Mouse (Mus musculus) midbrain, postnatal 0 days (tissue): Measurements from ENCODE around the gene Arhgef5. TPM values are rescaled to one million over a fixed set of nuclear protein-coding genes. Genes with fewer than 3 reads are reported as not detected.

Experiments
- ATAC-seq: fragments of 200-750 bp; cut with Nextera tagmentation; 2 replicates; pipeline ENCODE4 v1.8.0; 2017; ENCODE audit warnings: moderate number of reproducible peaks, mild to moderate bottlenecking, moderate TSS enrichment, moderate library complexity; ENCODE audit not compliant: low FRiP score
- DNase-seq: peaks from one replicate; pipeline ENCODE4 v3.0.0-alpha.2; 2015; ENCODE audit warnings: low spot score
- H3K27ac ChIP-seq: fragments of 300-500 bp; sonication (generic); 2 replicates; pipeline ENCODE4 v1.5.1; 2014; ENCODE audit warnings: low read depth, mild to moderate bottlenecking, low read length, mixed read lengths
- H3K27me3 ChIP-seq: fragments of 300-500 bp; sonication (generic); 2 replicates; pipeline ENCODE4 v1.6.1; 2014; ENCODE audit warnings: low read length, control low read depth, mixed read lengths; ENCODE audit not compliant: insufficient read depth
- H3K36me3 ChIP-seq: fragments of 300-500 bp; sonication (generic); 2 replicates; pipeline ENCODE4 v1.6.1; 2014; ENCODE audit warnings: low read length, control low read depth, mixed read lengths; ENCODE audit not compliant: insufficient read depth
- H3K4me1 ChIP-seq: fragments of 300-500 bp; sonication (generic); 2 replicates; pipeline ENCODE4 v1.6.1; 2014; ENCODE audit warnings: mild to moderate bottlenecking, control low read depth, antibody characterized with exemption, low read length, mixed read lengths; ENCODE audit not compliant: insufficient read depth
- H3K4me2 ChIP-seq: fragments of 300-500 bp; sonication (generic); 2 replicates; pipeline ENCODE4 v1.6.1; 2014; ENCODE audit warnings: low read depth, mild to moderate bottlenecking, low read length, mixed read lengths; ENCODE audit not compliant: poor library complexity, severe bottlenecking
- H3K4me3 ChIP-seq: fragments of 300-500 bp; sonication (generic); 2 replicates; pipeline ENCODE4 v1.5.1; 2014; ENCODE audit warnings: low read depth, mild to moderate bottlenecking, low read length, moderate library complexity
- H3K9ac ChIP-seq: fragments of 300-500 bp; sonication (generic); replicated peaks from 2 replicates; pipeline ENCODE4 v1.6.1; 2014; ENCODE audit warnings: mild to moderate bottlenecking, low read length, moderate library complexity, mixed read lengths; ENCODE audit not compliant: poor library complexity, severe bottlenecking
- H3K9me3 ChIP-seq: fragments of 300-500 bp; sonication (generic); 2 replicates; pipeline ENCODE4 v1.6.1; 2016; ENCODE audit warnings: low read length, control low read depth
- CTCF ChIP-seq: IDR thresholded peaks from 2 replicates; pipeline ENCODE4 v1.5.1; 2016; ENCODE audit warnings: antibody characterized with exemption, mild to moderate bottlenecking
- WGBS: fragments of 180-500 bp; shearing (Covaris S2); extraction: QIAGEN DNeasy Blood & Tissue Kit; methylation state at CpG from one replicate; pipeline ENCODE4 v1.1.7; 2014; 5-methylcytosine and 5-hydroxymethylcytosine counted together
- polyA plus RNA-seq: library from polyadenylated mRNA; unstranded; fragments of >200 nt; fragmentation: Nextera tagmentation; extraction: Ambion mirVana; gene quantifications from 2 replicates; pipeline ENCODE4 v1.2.1, GENCODE M21; 2015
- total RNA-seq: library from RNA; depleted of rRNA; stranded (reverse); fragments of >200 nt; gene quantifications from 2 replicates; pipeline ENCODE4 v1.2.3, GENCODE M21; 2014; rRNA removed

Gene Arhgef5
- total and polyA plus RNA-seq, 2 experiments from 2014 or later = 1.9 to 4.1 TPM

GRCm38 (mm10) chr6:43338804-43339203, 73.4 kb downstream of the Arhgef5 start:
- DNase-seq (no peak), ATAC-seq (no peak)
- no peaks in the 10 kb centered on the region for H3K36me3 ChIP-seq
- WGBS = 76% methylated on average over 2 of the region's 2 CpGs
- no peak overlapping the region for H3K27ac ChIP-seq
- no peaks in the 10 kb centered on the region for H3K9me3 ChIP-seq
- no peak for TF ChIP-seq CTCF
- no peak overlapping the region for H3K9ac ChIP-seq
- no peaks in the 10 kb centered on the region for H3K27me3 ChIP-seq
- H3K4me3 ChIP-seq = no peak overlapping the region
- H3K4me2 ChIP-seq = no peak overlapping the region
- no peaks in the 10 kb centered on the region for H3K4me1 ChIP-seq

Other genes starting within 250 kb of the Arhgef5 start
- 0.85 TPM in 1 of 2 replicates, not detected in the other for gene Olfr441, start 159.2 kb upstream of the Arhgef5 start, total RNA-seq
- gene Olfr441, start 159.2 kb upstream of the Arhgef5 start, polyA plus RNA-seq = not detected in 2 replicates
- not detected in 2 replicates for gene Olfr237-ps1, start 119.0 kb upstream of the Arhgef5 start, total RNA-seq
- gene Olfr237-ps1, start 119.0 kb upstream of the Arhgef5 start, polyA plus RNA-seq = 0.04 and 0.15 TPM in 2 replicates
- gene Olfr437, start 102.3 kb upstream of the Arhgef5 start, total RNA-seq = not detected in 2 replicates
- gene Olfr437, start 102.3 kb upstream of the Arhgef5 start, polyA plus RNA-seq = not detected in 2 replicates
- gene Olfr13, start 93.4 kb upstream of the Arhgef5 start, total RNA-seq = not detected in 2 replicates
- 0.05 and 0.10 TPM in 2 replicates for gene Olfr13, start 93.4 kb upstream of the Arhgef5 start, polyA plus RNA-seq
- not detected in 2 replicates for gene Olfr435, start 68.4 kb upstream of the Arhgef5 start, total RNA-seq
- gene Olfr435, start 68.4 kb upstream of the Arhgef5 start, polyA plus RNA-seq = not detected in 2 replicates
- gene Olfr434, start 52.6 kb upstream of the Arhgef5 start, total RNA-seq = not detected in 2 replicates
- not detected in 2 replicates for gene Olfr434, start 52.6 kb upstream of the Arhgef5 start, polyA plus RNA-seq
- gene Olfr47, start 34.1 kb upstream of the Arhgef5 start, total RNA-seq = not detected in 2 replicates
- not detected in 2 replicates for gene Olfr47, start 34.1 kb upstream of the Arhgef5 start, polyA plus RNA-seq
- gene Nobox, start 44.0 kb downstream of the Arhgef5 start, total RNA-seq = not detected in 2 replicates
- not detected in 2 replicates for gene Nobox, start 44.0 kb downstream of the Arhgef5 start, polyA plus RNA-seq